Mouse (Mus musculus): Measurements from ENCODE around the gene Fam120a.

DNA sequence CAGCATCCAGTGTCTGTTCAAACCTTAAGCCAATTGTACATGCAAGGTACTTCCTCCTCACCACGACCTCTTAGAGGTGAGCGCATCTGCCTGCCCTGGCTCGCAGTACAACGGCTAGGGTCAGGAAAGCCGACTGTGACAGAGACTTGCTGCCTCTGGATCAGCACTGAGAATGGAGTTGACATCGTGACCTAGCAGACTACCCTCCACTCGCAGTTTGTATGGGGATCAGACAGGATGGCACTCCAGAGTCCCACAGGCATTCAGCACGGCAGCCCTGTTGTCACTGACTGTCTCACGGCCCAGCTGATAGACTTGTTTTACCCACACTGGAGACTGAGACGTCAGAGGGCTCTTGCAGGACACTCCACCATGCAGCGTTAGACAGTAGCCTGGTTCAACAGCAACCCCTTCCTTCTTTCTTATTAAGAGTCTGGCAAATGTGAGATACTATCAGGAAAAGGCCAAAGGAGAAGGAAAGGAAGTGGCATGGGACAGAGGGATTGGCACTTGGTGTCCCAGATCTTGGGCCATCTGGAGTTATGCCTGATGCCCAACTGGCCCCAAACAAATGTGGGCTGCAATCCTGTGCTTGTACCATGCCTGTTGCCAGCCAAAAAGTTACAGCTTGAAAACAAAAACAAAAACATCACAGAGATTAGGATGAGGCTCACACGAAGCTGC lies 103.0 kb downstream of the Fam120a start:
- TF ChIP-seq GATA1 (IDR thresholded peaks at IDR 0.05; ENCODE audit: low read length) (no peak), TAL1 (IDR thresholded peaks at IDR 0.05; ENCODE audit: low read length) (no peak)

Data from erythroblast, embryonic 14.5 days (primary cell).